Mouse (Mus musculus) heart, postnatal 0 days (tissue): Measurements from ENCODE around the gene Aif1.

Source experiments
- CTCF ChIP-seq: IDR thresholded peaks from 2 replicates; pipeline ENCODE4 v1.5.1; 2016; ENCODE audit warnings: antibody characterized with exemption, control low read depth, low read depth
- EP300 ChIP-seq: IDR thresholded peaks from 2 replicates; pipeline ENCODE4 v1.6.1; 2016; ENCODE audit warnings: antibody characterized with exemption, low read depth

- no peak for TF ChIP-seq CTCF
- no peak for TF ChIP-seq EP300
Observed at GRCm38 (mm10) chr17:35162730-35163129, 13.1 kb downstream of the Aif1 start.
